Mouse (Mus musculus): ENCODE data around the gene Lhx5.

Gene Lhx5

DNA sequence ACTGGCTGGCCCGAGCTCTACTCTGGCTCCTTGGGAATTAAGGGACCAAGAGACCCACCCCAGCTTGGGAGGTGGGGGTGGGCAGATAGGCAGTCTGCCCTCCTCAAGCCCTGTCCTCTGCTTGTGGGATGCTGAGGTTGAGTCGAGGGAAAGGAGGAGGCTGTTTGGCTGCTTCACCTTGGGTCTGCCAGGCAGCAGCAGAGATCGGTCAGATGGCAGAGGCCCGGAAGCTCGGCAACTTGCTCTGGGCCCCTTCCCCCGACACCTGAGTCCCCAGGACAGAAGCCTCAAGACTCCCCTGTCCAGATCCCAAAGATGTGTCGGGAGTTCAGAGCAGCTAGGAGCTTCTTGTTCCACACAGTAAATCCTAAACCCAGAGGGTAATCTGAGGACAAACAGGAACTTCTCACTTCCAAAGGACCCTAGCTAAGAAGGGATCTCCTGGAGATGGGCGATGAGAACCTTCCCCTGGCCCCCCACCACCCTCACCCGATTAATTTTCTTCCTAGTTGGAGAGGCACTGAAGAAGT is 1.1 kb downstream of the Lhx5 start:
- DNase-seq (ENCODE audit: low spot score in 2 of 2), result no peak

DNA sequence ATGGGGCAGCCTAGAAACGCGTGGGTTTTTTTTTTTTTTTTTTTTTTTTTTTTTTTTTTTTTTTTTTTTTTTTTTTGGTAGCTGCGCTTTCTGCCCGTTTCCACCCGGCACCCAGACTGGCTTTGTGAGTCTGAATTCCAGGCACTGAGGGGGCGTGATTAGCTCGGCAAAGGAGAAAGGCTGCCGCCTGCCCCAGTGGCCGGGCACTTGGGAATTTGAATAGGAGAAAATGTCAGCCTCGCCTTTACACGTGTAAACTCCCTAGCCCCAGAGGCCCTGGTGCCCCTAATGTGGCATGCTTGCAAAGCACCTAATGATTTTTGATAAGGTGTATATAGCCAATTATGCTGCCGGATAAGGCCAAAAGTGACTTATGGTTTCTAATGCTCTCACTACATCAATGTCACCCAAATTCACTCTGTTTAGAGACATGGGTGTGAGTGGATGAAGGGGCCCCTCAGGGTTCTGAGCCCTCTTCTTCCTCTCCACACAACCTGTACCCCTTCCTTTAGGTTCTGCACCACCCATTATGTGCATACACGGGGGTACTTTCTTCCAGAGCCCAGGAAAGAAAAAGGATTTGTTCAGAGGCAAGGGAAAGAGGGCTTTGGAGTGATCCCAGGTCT is 1.7 kb downstream of the Lhx5 start:
- DNase-seq (ENCODE audit: low spot score in 2 of 2), result no peak

DNA sequence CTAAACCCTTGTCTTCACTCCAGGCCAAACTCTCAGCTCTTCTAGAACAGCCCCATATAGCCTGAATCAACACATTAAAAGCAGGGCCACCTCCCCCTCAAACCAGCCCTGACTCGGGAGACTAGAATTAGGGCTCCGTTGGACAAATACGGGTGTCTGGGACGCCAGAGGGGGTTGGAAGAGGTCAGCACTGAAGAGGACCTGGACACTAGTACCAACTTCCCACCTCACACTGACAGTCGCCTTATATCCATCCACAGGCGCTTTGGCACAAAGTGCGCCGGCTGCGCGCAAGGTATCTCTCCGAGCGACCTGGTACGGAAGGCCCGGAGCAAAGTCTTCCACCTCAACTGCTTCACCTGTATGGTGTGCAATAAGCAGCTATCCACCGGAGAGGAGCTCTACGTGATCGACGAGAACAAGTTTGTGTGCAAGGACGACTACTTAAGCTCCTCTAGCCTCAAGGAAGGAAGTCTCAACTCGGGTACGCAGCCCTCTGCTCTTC is 2.8 kb downstream of the Lhx5 start:
- no peak for DNase-seq (ENCODE audit: low spot score in 2 of 2)

DNA sequence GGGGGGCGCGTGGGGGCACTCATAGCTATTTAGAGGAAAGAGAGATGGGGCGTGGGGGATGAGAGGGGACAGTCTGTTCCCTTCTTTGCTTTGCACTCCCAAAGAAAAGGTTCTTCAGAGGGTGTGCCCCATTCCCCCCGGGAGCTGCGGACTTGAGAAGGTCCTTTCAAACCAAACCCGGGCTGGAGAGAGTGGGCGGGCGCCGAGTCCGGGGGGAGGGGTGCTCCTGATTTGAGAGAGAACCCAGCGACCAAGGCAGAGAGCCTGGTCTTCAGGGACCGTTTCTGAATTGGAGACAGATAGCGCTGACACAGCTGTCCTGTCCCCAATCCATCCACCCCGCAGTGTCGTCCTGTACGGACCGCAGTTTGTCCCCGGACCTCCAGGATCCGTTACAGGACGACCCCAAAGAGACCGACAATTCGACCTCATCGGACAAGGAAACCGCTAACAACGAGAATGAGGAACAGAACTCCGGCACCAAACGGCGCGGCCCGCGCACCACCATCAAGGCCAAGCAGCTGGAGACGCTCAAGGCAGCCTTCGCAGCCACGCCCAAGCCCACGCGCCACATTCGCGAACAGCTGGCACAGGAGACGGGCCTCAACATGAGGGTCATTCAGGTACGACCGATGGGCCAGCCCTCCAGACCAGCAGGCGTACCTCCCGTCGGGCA is 3.6 kb downstream of the Lhx5 start:
- no peak for DNase-seq (ENCODE audit: low spot score in 2 of 2)

DNA sequence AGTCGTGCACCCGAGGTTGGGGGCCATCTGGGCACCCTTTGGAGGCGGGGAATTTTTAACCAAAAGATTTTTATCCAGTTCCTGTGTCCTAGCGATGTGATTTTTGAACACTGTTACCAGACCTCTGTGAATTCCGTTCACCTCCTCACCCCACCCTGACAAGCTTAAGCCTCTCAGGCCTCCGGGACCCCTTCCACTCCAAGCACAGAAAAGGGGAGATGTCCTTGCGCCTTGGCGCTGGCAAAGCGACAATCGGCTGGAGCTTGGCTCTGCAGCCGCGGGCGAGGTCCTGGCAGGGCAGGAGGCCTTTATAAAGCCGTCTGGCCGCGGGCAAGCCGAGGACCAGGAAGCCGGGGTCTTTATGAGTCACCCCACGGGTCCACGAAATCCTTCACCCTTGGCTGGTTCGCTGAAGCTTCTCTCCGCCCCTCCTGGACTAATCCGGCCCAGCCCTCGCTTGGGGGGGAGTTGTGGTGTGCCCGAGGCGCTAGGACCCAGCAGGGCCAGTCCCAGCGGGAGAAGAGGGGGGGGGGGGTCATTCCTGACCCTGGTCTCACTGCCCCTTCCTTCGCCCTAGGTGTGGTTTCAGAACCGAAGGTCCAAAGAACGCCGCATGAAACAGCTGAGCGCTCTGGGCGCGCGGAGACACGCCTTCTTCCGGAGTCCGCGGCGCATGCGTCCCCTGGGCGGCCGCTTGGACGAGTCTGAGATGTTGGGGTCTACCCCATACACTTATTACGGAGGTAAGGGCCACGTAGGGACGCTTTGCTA is 4.4 kb downstream of the Lhx5 start:
- no peak for DNase-seq (ENCODE audit: low spot score in 2 of 2)

DNA sequence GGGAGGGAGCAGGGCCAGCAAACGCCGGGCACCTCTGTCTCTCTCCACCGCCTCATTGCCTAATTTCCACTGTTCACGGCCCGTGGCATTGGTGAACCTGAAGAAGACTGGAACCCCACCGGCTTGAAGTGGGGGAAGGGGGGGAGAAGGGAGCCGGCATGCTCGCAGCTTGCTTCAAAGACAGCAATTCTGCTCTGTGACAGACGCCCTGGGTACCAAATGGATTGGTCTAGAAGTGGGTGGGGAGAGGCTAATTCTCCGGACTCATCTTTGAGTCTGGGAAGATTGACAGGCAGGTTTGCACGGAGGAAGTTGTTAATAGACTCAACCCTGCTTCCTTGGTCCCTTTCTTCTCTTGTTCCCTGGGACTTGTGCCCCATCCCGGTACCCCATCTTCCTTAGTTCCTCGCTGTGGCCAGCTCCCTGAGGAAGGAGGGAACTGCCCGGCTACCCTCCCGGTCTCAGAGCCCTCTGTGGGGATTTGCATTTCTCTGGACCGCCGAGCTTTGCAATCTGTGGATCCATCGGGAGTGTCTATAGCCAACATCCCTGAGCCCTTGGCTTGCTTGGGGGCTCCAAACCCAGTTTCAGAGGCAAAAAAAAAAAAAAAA is 5.5 kb downstream of the Lhx5 start:
- DNase-seq (ENCODE audit: low spot score in 2 of 2), result no peak

DNA sequence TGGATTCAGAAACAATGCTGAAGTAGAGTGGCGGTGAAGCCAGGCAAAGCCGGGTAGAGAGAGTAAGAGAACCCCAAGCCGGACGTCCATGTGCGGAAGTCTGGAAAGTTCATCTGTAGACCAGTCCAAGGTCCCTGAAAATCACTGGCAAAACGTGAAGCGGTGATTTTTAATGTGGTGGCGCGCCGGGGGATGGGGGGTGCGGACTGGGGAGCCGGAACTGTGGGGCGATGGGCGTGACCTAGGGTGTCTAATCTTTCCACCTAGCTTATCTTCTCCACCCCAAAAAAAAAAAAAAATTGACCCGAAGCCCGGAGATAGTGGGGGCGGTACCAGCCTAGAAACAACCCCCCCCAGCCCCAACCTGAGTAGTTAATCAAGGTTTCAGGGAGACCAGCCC is 6.0 kb downstream of the Lhx5 start:
- no peak for DNase-seq (ENCODE audit: low spot score in 2 of 2)

DNA sequence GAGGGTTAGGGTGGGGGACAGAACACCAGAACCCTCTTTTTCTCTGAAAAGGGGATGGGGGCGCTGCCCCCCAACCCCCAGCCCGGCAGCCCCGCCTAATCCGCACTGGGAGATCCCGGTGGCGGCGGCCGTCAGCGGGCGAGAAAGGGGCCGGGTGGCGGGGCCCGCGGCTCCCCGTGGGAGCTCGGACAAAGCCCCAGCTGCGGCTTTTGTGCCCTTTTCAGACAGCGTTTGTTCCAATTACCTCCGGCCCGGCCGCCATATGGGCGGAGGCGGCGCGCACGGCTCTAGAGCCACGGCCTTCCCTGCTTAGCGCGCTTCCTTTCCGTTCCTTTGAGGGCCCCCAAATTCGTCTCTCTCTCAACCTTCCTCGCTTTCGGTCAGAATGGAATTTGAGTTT is 6.5 kb downstream of the Lhx5 start:
- DNase-seq (ENCODE audit: low spot score in 2 of 2), result no peak

DNA sequence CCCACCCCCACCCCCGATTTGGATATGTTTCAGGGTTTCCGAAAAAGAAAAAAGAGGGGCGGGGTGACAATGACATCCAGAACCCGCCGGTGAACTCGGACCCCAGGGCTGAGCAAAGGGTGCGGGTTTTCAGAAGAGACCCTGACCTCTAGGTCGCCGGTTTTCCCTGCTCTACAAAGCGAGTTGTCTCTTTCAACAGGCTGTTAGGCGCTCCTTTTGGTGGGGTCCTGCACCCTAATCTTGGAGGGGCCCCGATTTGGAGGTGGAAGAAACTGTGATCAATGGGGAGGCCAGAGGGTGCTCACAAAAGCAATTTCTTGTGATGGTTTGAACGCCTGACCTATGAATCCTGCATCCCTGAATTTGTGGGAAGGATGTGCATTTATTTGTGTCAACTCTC is 7.0 kb downstream of the Lhx5 start:
- DNase-seq (ENCODE audit: low spot score in 2 of 2), result no peak

DNA sequence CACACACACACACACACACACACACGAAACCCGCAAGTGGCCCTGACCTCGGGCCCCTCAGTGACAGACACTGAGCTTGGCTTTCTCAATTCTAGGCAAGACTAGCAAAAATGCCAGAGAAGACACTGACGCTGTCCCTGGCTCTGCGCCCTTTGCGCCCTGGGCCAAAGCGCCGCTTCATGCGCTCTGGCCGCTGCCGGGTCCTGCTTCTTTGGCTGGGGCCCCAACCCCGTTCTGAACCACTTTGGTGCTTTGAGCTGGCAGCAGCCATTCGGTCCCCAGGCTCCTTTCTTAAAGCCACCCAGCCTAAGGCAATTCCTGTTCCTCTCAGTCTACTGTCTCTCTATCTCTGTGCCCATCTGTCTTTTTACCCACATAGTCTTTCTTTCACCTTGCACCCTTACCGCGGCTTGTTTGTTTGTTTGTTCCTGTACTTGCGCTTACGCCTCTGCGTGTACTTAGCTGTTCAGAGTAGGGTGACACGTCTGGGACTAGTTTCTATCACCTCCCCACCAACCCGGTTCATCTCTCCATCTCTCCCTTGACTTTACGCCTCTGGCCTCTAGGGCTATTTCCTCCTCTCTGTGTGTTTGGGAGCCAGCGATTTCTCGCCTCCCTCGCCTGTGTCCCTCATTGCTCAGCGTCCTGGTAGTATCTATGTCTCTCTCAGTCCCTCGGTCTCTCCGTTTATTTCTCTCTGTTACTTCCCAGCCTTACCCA is 7.7 kb downstream of the Lhx5 start:
- DNase-seq (ENCODE audit: low spot score in 2 of 2), result no peak

DNA sequence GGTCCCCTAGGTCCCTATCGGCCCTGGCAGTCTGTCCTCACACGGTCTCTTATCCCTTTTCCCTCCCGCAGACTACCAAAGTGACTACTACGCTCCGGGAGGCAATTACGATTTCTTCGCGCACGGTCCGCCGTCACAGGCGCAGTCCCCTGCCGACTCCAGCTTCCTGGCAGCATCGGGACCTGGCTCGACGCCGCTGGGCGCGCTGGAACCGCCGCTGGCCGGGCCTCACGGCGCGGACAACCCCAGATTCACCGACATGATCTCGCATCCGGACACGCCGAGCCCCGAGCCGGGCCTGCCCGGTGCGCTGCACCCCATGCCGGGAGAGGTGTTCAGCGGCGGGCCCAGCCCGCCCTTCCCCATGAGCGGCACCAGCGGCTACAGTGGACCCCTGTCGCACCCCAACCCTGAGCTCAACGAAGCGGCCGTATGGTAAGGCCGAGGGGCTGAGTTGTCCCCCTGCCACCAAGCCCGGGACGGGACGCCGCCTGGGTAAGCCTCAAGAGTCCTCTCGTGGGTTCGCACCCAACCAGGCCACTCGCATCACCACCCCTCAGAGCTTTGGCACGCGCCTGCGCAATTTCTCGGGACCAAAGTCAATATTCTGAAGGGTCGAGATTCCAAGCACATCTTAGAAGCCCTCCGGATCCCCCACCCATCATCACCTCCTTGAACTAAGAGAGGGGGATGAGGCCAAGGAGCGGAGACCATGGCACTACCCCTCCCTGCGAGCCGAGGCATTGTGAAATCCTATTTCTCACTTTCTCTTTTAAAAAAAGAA is 8.6 kb downstream of the Lhx5 start:
- DNase-seq (ENCODE audit: low spot score in 2 of 2), result no peak

DNA sequence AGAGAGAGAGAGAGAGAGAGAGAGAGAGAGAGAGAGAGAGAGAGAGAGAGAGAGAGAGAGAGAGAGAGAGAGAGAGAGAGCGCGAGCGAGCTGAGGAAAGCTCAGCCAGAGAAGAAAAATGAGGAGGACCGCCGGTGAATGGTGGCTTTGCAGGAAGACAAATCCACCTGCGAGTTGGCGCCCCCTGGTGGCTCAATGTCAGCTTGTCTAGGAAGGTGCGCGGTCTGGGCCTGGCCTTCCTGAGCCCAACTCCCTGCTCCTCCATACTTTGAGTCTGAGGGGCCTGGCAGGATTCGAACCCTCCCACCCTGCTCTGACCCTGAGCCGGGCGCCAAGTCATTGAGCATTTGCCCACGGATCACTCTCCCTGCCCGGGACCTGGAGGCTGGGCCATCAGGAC is 9.2 kb downstream of the Lhx5 start:
- DNase-seq (ENCODE audit: low spot score in 2 of 2), result peak; percentile 66 to 93

DNA sequence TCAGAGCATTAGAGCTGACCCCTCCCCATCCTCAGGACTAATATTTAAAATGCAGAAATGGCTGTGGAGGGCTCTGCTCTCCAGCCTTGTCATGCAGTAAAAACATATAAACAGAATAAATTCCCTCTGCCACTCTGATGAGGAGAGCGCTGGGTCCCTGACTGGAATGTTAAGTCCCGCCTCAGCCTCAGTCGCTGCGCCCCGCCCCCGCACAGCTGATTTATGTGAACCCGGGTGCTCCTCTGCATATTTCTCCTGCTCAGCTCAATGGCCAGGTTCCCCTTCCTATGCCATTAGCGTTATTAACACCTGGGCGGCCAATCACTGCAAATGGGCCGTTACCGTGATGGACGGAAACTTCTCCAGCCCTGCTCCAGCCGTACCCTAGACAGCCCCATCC is 15.8 kb downstream of the Lhx5 start:
- no peak for DNase-seq (ENCODE audit: low spot score in 2 of 2)

DNA sequence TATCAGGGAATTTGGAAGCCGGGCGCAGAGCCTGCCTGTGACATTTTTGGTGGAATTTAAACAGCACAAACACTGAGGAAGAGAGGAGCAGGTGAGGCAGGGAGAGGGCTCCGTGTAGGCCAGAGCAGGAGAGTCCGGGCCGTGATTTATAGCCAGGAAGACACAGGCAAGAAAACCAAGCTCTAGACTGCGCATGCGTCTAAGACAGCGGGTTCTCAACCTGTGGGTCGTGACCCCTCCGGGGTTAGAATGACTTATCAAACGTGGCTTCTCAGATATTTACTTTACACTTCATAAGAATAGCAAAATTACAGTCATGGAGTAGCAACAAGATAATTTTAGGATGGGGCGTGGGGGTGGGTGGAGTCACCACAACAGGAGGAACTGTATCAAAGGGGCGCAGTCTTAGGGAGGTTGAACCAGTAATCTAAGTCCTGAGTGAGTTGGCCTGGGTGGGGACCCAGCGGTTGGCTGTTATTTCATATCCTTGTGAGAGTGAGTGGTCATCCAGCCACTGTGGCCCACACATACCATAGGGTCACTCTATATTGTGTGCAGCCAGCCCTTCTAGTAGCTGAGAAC is 23.3 kb downstream of the Lhx5 start:
- no peak for DNase-seq (ENCODE audit: low spot score in 2 of 2)

DNA sequence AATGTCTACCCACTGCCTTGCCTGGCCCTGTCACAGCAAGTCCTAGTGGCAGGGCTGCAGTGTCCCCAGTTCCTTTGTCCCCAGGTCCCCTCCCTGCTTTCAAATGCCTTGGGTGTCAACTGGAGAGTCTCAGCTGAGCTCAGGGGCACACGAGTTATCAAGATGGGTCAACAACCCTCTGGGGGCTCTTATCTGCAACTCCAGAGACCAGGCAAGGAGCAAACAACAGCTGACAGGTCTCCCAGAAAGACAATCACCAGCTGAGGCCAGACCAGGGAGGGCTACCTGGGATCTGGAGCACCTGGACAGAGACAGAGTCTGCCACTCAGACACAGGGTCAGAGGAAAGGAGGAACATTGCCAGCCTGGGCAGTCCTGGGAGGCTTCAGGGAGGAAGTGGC is 24.8 kb downstream of the Lhx5 start:
- no peak for DNase-seq (ENCODE audit: low spot score in 2 of 2)

DNA sequence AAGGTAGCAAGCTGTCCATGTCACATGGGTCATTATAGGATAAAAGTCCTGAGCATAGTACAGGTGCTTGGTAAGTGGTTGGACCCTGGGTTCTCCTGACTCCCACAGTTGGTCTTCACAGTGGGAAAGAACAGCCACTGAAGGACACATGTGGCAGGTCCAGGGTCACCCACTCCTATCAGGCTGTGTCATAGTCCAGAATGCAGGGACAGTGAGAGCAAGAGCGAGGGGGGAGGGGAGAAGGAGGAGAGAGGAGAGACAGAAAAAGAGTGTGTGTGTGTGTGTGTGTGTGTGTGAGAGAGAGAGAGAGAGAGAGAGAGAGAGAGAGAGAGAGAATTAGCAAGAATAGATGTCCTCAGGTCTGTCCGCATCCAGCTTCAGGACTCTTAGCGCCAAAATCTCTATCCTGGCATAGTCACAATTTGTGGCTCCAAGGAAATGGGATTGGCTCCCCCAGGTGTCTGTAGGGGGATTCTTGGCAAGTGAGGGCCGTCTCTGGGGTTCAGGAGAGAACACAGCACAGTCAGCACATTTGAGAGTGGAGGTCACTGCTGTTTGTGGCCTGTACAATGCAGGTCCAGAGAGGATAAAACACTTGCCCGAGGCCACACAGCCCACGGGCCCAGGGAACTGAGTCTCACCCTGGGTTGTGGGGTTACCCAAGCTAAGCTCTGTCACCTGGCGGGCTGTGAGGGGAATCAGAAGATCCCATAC is 25.5 kb downstream of the Lhx5 start:
- no peak for DNase-seq (ENCODE audit: low spot score in 2 of 2)

DNA sequence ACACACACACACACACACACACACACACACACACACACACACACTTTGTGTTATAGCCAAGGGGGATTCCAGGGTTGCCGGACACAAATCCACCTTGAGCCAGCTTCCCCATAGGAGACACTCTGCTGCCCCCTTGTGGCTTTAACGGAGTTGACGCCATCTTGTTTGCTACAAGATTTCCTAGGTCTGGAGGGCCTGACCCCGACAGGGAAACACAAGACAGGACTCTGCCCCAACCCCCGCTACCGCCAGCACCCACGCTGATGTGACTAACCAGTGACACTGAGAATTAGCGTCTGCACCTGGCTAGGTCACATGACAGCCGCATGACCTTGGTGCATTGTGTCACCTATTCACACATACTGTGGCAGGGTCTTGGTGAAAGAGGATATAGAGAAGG is 26.1 kb downstream of the Lhx5 start:
- DNase-seq (ENCODE audit: low spot score in 2 of 2), result no peak

DNA sequence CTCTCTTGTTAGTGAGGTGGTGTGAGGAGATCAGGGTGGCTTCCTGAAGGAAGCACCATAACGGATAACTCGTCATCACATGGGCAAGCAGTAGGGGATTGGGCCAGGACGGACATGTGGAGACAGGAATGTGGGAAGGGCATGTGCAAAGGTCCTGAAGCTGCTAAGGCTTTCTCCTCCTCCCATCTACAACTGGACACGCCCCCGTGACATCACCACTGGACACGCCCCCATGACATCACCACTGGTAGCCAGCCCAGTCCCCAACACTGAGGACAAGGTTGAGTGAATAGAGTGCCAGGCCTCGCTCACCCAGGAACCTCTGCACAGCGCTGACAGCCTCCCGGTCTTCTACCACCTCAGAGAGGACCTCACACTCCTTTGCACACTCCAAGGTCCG is 27.6 kb downstream of the Lhx5 start:
- no peak for DNase-seq (ENCODE audit: low spot score in 2 of 2)

DNA sequence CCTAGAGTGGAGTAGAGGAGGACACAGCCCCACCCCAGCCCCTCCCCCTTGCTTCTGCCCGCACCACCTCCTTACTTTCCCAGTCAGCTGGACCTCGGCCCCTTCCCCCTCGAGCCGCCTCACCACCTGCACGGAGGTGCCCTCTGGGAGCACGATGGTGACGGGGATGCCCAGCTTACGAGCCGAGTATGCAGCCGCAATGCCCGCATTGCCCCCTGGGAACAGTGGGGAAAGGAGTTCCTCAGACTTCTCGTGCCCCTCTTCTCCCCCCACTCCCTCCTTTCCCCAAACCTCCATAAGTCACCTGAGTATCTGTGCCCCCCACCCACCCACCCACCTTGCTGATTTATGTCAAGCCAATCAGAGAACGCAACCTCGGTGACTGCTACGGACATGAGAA is 30.4 kb downstream of the Lhx5 start:
- DNase-seq (ENCODE audit: low spot score in 2 of 2), result no peak

DNA sequence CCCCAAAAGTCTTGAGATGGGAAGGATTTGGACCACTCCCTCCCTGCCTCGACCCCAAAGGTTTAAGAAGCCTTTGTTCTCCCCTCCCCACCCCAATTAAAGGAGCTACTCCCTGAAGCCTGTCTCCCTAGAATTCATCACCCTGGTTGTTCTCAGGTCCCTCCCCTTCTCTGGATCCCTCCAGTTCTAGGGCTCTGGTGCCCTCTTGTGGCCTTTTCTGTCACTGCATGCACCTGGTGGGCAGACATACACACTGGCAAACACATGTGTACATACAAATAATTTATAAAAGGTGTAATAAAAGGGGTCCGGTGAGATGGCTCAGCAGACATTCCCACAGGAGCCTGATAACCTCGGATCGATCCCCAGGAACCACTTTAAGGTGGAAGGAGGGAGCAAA is 32.8 kb downstream of the Lhx5 start:
- no peak for DNase-seq (ENCODE audit: low spot score in 2 of 2)
